8 mouse cellular contexts compared by ENCODE assay signal in genomic region chr3:100162315-100163105, GRCm38 (mm10). TPM values are rescaled to one million over a fixed set of nuclear protein-coding genes. Genes with fewer than 3 reads are reported as not detected.
DNase-seq lines count a peak whose midpoint lies in the region; ATAC-seq lines count a peak whose summit lies in the region.

Gene Gdap2 (plus strand): TSS chr3:100162381.
Gene Wdr3 (minus strand): TSS chr3:100162407.

- peak within 1 kb of the TSS; percentile 65 for H3K27ac ChIP-seq in hindbrain, embryonic 11.5 days (ENCODE audit: low read depth, low read length)

- peak within 1 kb of the TSS; percentile 76 for H3K4me2 ChIP-seq in hindbrain, embryonic 11.5 days (replicated peaks; ENCODE audit: low read depth, low read length)

- H3K4me3 ChIP-seq in hindbrain, embryonic 11.5 days (ENCODE audit: low read depth, low read length), result peak within 1 kb of the TSS; percentile 52

- peak; percentile 93 for DNase-seq in Muller cell, postnatal 12 days (ENCODE audit: inconsistent ontology term)
- peak; percentile 93 for DNase-seq in cerebellum, adult 9-11 months
- peak; percentile 88 to 96 for DNase-seq in frontal cortex, adult 2 months (ENCODE audit: extremely low spot score in 1 of 2, low spot score in 1 of 2)
- DNase-seq in hindbrain, embryonic 11.5 days (ENCODE audit: low spot score), result peak; percentile 95
- peak; percentile 92 to 94 for DNase-seq in layer of hippocampus, postnatal 10 days (ENCODE audit: low spot score in 2 of 2)
- peak; percentile 96 for DNase-seq in lung, postnatal 10 days
- DNase-seq in ovary, postnatal 36 days (ENCODE audit: low spot score), result peak; percentile 89
- DNase-seq in thymus, postnatal 25 days, result peak; percentile 94

- H3K4me1 ChIP-seq in hindbrain, embryonic 11.5 days (replicated peaks; ENCODE audit: control insufficient read depth, insufficient read depth, low read length), result no peaks in the 10 kb centered on the region

- no peaks in the 10 kb centered on the region for H3K27me3 ChIP-seq in hindbrain, embryonic 11.5 days (ENCODE audit: control insufficient read depth, insufficient read depth, low read length)

- ATAC-seq in hindbrain, embryonic 11.5 days (ENCODE audit: low FRiP score), result peak; percentile 99

- H3K36me3 ChIP-seq in hindbrain, embryonic 11.5 days (ENCODE audit: control insufficient read depth, insufficient read depth, low read length), result peaks cover 4% of the 10 kb centered on the region; the same call in 1 of the 2 replicates

- WGBS in hindbrain, embryonic 11.5 days, result under 1% methylated on average over 54 of the region's 55 CpGs

- H3K9ac ChIP-seq in hindbrain, embryonic 11.5 days (ENCODE audit: low read depth, low read length), result peak within 1 kb of the TSS; percentile 74

- no peaks in the 10 kb centered on the region for H3K9me3 ChIP-seq in hindbrain, embryonic 11.5 days (ENCODE audit: control insufficient read depth, low read length)

RNA-seq across cellular contexts. Expression of gene Gdap2, which starts in this region (rescaled TPM):
- polyA plus RNA-seq in frontal cortex, adult 2 months (2012; rRNA removed), result 28.7 and 31.8 TPM in 2 replicates
- polyA plus RNA-seq in hindbrain, embryonic 11.5 days (2014; fragmentation: Nextera tagmentation; extraction: Ambion mirVana), result 47.8 and 50.5 TPM in 2 replicates
- 10 to 100 TPM; 29.1 to 31.1 TPM for total RNA-seq in layer of hippocampus, postnatal 10 days (2021)

RNA-seq across cellular contexts. Expression of gene Wdr3, which starts in this region (rescaled TPM):
- polyA plus RNA-seq in frontal cortex, adult 2 months (2012; rRNA removed), result 15.1 and 18.4 TPM in 2 replicates
- polyA plus RNA-seq in hindbrain, embryonic 11.5 days (2014; fragmentation: Nextera tagmentation; extraction: Ambion mirVana), result 50.1 and 64.5 TPM in 2 replicates
- total RNA-seq in layer of hippocampus, postnatal 10 days (2021), result 10 to 100 TPM; 24.4 to 28.0 TPM

Comparison
In these comparisons a context has a peak if more than half of its experiments do, and no peak if none do; other contexts are left out.
1. Peak in every context shown above with its lines: DNase-seq, ATAC-seq, H3K4me3 ChIP-seq and H3K27ac ChIP-seq.